Mouse (Mus musculus) embryonic facial prominence, embryonic 10.5 days (tissue): ENCODE measurements around the gene Asdurf. TPM values are rescaled to one million over a fixed set of nuclear protein-coding genes. Genes with fewer than 3 reads are reported as not detected.
A peak's percentile ranks its signal among the peaks of the same experiment; 100 is the strongest.
"Not testable (repeated sequence)": the region's sequence is repeated elsewhere in the genome, so short reads cannot be mapped to it uniquely, and the experiment has no call there.

Experiments used
- DNase-seq: peaks from one replicate; pipeline ENCODE4 v3.0.0-alpha.2; 2017; ENCODE audit warnings: low spot score
- H3K27ac ChIP-seq: fragments of 300-500 bp; sonication (generic); replicated peaks from 2 replicates; pipeline ENCODE4 v1.5.1; 2016; ENCODE audit warnings: mild to moderate bottlenecking
- H3K27me3 ChIP-seq: fragments of 300-500 bp; sonication (generic); replicated peaks from 2 replicates; pipeline ENCODE4 v1.6.1; 2016; ENCODE audit warnings: low read depth, mild to moderate bottlenecking; ENCODE audit not compliant: poor library complexity, severe bottlenecking
- H3K36me3 ChIP-seq: fragments of 300-500 bp; sonication (generic); replicated peaks from 2 replicates; pipeline ENCODE4 v1.6.1; 2016; ENCODE audit warnings: mild to moderate bottlenecking, moderate library complexity
- H3K4me1 ChIP-seq: fragments of 300-500 bp; sonication (generic); 2 replicates; pipeline ENCODE4 v1.6.1; 2016
- H3K4me3 ChIP-seq: fragments of 300-500 bp; sonication (generic); 2 replicates; pipeline ENCODE4 v1.5.1; 2016; ENCODE audit warnings: mild to moderate bottlenecking, moderate library complexity
- H3K9me3 ChIP-seq: fragments of 300-500 bp; sonication (generic); 2 replicates; pipeline ENCODE4 v1.6.1; 2016; ENCODE audit warnings: mild to moderate bottlenecking
- WGBS: fragments of 180-500 bp; shearing (Covaris S2); methylation state at CpG from one replicate; pipeline ENCODE4 v1.1.7; 2016; 5-methylcytosine and 5-hydroxymethylcytosine counted together
- polyA plus RNA-seq: library from polyadenylated mRNA; unstranded; fragments of >200 nt; fragmentation: Nextera tagmentation; extraction: Ambion mirVana; gene quantifications from 2 replicates; pipeline ENCODE4 v1.2.1, GENCODE M21; 2016

Gene Asdurf
- not detected in 2 replicates for polyA plus RNA-seq

DNA sequence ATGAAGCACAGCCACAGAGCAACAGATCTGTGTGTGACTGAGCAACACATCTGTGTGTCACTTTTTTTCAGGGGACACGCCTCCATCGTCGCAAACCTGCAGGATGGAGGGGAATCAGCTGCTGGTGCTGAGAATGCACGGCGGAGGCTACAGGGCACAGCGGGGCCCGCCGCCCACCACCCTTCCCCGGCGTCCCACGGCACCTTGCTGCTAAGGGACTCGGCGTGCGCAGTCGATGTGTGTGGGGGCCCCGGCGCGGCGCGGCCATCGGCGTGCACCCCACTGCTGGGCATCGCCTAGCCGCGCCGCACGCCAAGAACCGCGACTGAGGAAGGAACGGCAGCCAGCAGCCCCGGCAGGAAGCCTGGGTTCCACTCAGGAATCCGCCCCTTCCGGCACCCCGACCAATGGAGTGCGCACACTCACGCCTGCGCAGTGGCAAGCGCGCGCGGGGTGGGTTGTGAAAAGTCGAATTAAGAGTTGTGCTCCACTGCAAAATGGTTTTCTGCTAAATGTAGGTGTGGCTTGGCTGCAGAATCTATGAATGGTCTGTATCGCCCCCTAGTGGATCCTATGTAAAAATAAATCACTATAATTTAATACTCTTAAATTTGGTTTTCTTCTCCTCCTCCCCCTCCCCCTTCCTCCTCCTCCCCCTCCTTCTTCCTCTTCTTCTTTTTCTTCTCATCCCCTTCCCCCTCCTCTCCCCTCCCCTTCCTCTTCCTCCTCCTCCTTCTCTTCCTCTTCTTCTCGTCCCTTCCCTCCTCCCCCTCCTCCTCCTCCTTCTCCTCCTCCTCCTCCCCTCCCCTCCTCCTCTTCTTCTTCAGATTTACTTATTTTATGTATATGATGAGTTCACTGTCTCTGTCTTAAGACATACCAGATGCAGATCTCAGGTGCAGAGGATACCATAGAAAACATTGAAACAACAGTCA lies at the start of gene Asdurf, which contains the start of the genes Gm28551 and Asnsd1:
Gene Asdurf, minus strand, starts transcription at position 293 of the 935 bp plus-strand sequence.
Gene Gm28551, minus strand, starts transcription at position 341 of the 935 bp plus-strand sequence.
Gene Asnsd1, minus strand, starts transcription at position 426 of the 935 bp plus-strand sequence.
- Histone ChIP-seq H3K9me3 (peaks cover 5% of the 10 kb centered on the region; the same call in 1 of the 2 replicates), H3K27ac (peak within 1 kb of the TSS; percentile 95), H3K27me3 (no peaks in the 10 kb centered on the region), H3K4me3 (peak within 1 kb of the TSS; percentile 91), H3K36me3 (peaks cover 23% of the 10 kb centered on the region), H3K4me1 (peaks cover 8% of the 10 kb centered on the region)
- WGBS: under 1% methylated on average over 44 of the region's 44 CpGs
- DNase-seq: peak; percentile 97

- DNase-seq: peak; percentile 34
- not testable (repeated sequence) for H3K27me3 ChIP-seq, H3K27ac ChIP-seq, H3K9me3 ChIP-seq, H3K4me1 ChIP-seq, H3K36me3 ChIP-seq
- H3K4me3 ChIP-seq: peak overlapping the region; percentile 21; the same call in 1 of the 2 replicates
- WGBS: 31% methylated on average over 21 of the region's 21 CpGs
Observed at GRCm38 (mm10) chr1:53393936-53394760, 41.7 kb upstream of the Asdurf start.

GRCm38 (mm10) chr1:53388762-53389161 lies 36.3 kb upstream of the Asdurf start:
- no peaks in the 10 kb centered on the region for H3K27me3 ChIP-seq
- no peaks in the 10 kb centered on the region for H3K36me3 ChIP-seq
- 94% methylated on average over 14 of the region's 14 CpGs for WGBS
- no peak overlapping the region for H3K27ac ChIP-seq
- H3K9me3 ChIP-seq: peaks cover 10% of the 10 kb centered on the region
- DNase-seq: no peak
- no peak overlapping the region for H3K4me3 ChIP-seq
- peaks cover under 1% of the 10 kb centered on the region for H3K4me1 ChIP-seq

- no peak overlapping the region for H3K4me3 ChIP-seq
- no peaks in the 10 kb centered on the region for H3K27me3 ChIP-seq
- no peaks in the 10 kb centered on the region for H3K36me3 ChIP-seq
- peaks cover 4% of the 10 kb centered on the region; the same call in 1 of the 2 replicates for H3K9me3 ChIP-seq
- no peaks in the 10 kb centered on the region for H3K4me1 ChIP-seq
- no peak overlapping the region for H3K27ac ChIP-seq
- DNase-seq: no peak
- WGBS: 80% methylated on average over 6 of the region's 6 CpGs
Observed at GRCm38 (mm10) chr1:53384085-53384688, 31.8 kb upstream of the Asdurf start.

DNA sequence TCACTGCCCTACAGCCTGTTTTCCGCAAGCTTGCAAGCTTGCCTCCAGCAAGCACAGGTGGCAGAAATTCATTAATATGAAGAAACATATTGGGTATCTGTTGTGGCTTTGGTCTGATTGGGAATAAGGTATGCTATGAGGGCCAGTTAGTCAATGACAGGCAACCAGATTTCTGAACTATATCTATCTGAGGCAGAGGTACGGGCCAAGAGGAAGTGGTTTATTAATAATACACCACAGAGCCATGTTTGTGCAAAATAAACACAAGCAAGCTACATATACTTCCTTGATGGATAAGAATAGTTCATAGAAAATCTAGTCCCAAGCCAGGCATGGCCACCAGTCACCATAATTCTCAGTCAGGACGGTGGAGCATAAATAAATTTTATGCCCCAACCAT lies 25.3 kb upstream of the Asdurf start:
- H3K36me3 ChIP-seq: no peaks in the 10 kb centered on the region
- H3K27me3 ChIP-seq: no peaks in the 10 kb centered on the region
- no peaks in the 10 kb centered on the region for H3K4me1 ChIP-seq
- DNase-seq: no peak
- no peak overlapping the region for H3K27ac ChIP-seq
- WGBS: 81% methylated on average over 3 of the region's 3 CpGs
- no peak overlapping the region for H3K4me3 ChIP-seq
- no peaks in the 10 kb centered on the region for H3K9me3 ChIP-seq

- H3K36me3 ChIP-seq, H3K27ac ChIP-seq, DNase-seq, H3K4me3 ChIP-seq, H3K4me1 ChIP-seq, H3K27me3 ChIP-seq, H3K9me3 ChIP-seq: not testable (repeated sequence)
- 89% methylated on average over 2 of the region's 2 CpGs for WGBS
Observed at GRCm38 (mm10) chr1:53375965-53376364, 23.5 kb upstream of the Asdurf start.

DNA sequence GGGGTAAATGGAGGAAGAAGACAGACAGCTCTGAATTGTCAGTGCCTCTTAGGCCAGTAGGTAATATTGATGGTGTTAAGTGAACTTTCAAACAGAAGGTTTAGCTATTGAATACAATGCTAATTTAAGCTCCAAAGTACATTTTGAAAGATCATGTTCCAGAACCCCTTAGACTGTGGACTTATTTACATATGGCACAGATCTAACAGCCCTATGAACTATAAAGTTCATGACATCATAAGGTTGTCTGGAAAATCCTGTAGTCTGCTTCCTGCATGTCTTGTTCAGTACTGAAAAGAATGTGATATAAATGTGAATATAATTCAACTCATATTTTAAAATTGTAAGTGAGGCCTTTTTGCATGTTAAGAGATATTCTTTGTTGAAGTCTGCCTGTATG lies 6.6 kb upstream of the Asdurf start:
- no peak overlapping the region for H3K27ac ChIP-seq
- H3K27me3 ChIP-seq: no peaks in the 10 kb centered on the region
- no peaks in the 10 kb centered on the region for H3K36me3 ChIP-seq

DNA sequence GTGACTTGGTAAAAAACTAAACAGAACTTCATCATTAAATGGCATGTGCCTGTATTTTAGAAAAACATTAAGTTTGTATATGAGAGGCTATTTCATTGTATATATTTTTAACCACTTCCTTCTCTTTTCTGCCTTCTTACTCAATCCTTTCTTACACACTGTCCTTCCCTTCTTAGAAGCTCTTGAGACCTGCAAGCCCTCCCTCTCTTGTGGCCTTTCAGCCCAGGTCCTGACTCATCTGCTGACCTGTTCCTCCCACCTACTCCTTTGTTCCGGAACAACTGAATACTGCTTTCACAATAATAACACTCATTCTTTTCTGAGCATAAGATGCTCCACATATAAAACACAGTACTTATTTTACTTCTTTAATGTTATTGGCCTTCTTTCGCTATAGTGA lies 11.3 kb downstream of the Asdurf start:
- 96% methylated on average over 2 of the region's 2 CpGs for WGBS
- no peak for DNase-seq
- H3K36me3 ChIP-seq: peaks cover 59% of the 10 kb centered on the region

More for the DNA sequence above, 6.6 kb upstream of the Asdurf start:
- Histone ChIP-seq H3K4me3 (no peak overlapping the region), H3K9me3 (peaks cover 4% of the 10 kb centered on the region; the same call in 1 of the 2 replicates), H3K4me1 (no peaks in the 10 kb centered on the region)
- no peak for DNase-seq

DNA sequence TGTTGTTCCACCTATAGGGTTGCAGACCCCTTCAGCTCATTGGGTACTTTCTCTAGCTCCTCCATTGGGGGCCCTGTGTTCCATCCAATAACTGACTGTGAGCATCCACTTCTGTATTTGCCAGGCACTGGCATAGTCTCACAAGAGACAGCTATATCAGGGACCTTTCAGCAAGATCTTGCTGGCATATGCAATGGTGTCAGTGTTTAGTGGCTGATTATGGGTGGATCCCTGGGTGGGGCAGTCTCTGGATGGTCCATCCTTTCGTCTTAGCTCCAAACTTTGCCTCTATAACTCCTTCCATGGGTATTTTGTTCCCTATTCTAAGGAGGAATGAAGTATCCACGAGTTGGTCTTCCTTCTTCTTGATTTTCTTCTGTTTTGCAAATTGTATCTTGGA lies 15.0 kb downstream of the Asdurf start:
- peaks cover 27% of the 10 kb centered on the region for H3K9me3 ChIP-seq
- WGBS: 68% methylated on average over 2 of the region's 2 CpGs
- DNase-seq, H3K27ac ChIP-seq, H3K4me1 ChIP-seq, H3K4me3 ChIP-seq, H3K27me3 ChIP-seq: not testable (repeated sequence)
- H3K36me3 ChIP-seq: peaks cover 23% of the 10 kb centered on the region

More for the DNA sequence above, 11.3 kb downstream of the Asdurf start:
- no peaks in the 10 kb centered on the region for H3K27me3 ChIP-seq
- H3K4me3 ChIP-seq: no peak overlapping the region
- H3K27ac ChIP-seq: no peak overlapping the region
- no peaks in the 10 kb centered on the region for H3K4me1 ChIP-seq
- H3K9me3 ChIP-seq: peaks cover 19% of the 10 kb centered on the region

GRCm38 (mm10) chr1:53335465-53335864 lies 17.0 kb downstream of the Asdurf start:
- Histone ChIP-seq H3K36me3 (peaks cover 4% of the 10 kb centered on the region), H3K4me3 (no peak overlapping the region), H3K27ac (no peak overlapping the region), H3K27me3 (no peaks in the 10 kb centered on the region), H3K9me3 (peaks cover 10% of the 10 kb centered on the region; the same call in 1 of the 2 replicates), H3K4me1 (no peaks in the 10 kb centered on the region)
- no peak for DNase-seq

DNA sequence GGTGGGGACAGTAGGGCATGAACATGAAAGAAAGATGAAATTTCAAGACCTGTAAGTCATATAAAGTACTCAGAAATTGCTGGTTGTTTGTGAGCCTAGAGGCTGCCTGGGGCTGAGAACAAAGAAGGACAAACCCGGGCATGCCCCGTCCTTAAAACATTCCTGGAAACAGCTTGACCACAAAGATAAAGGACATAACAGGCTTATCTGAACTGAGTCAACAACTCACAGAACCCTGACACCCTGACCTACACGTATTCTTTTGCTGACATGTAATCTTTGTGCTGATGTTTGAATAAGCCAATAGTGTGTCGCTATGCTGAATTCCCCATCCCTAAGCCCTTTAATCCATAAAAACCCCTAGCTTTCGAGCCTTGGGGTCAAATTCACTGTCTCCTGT lies 18.9 kb downstream of the Asdurf start:
- H3K4me1 ChIP-seq, H3K27me3 ChIP-seq, H3K9me3 ChIP-seq, DNase-seq, H3K27ac ChIP-seq, H3K4me3 ChIP-seq, H3K36me3 ChIP-seq: not testable (repeated sequence)
- WGBS: 88% methylated on average over 5 of the region's 5 CpGs

DNA sequence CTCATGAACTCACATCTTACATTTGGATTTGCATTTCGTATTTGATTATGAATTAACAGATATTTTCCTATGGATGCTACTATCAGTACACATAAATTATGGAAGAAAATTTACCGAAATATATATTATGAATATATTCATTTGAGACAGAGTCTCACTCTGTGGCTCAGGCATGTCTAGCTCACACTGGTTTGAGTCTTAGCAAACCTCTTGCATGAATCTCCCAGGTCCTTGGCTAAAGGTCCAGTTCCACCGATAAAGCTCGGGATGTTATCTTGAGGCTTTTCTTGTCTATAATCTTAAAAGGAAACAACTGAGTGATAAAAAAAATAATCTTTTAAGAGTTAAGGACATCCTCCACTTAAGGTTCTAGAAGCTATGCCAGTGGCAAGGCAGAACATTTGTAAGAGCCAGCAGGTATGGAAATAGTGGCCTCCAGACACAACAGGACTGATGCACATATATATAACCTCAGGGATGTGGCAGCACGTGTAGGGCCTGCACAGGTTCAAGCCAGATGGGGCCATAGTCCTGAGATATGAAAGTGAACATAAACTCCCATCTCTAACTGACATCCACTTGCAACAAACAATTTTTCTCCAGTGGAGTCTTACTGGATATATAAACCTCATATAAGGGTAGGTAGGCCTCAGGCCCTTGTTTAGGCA lies 27.5 kb downstream of the Asdurf start:
- Histone ChIP-seq H3K27me3 (no peaks in the 10 kb centered on the region), H3K9me3 (no peaks in the 10 kb centered on the region), H3K4me3 (no peak overlapping the region), H3K4me1 (no peaks in the 10 kb centered on the region), H3K36me3 (peaks cover 32% of the 10 kb centered on the region), H3K27ac (no peak overlapping the region)
- 94% methylated on average over 5 of the region's 5 CpGs for WGBS
- DNase-seq: no peak
